Mouse (Mus musculus) common myeloid progenitor, adult 5-6 weeks (primary cell): ENCODE measurements around the gene Slc44a4. TPM values are rescaled to one million over a fixed set of nuclear protein-coding genes. Genes with fewer than 3 reads are reported as not detected.

Experiments
- total RNA-seq: library from RNA; stranded (forward); fragments of 200-1000, 187-1606 nt; gene quantifications from 2 replicates; pipeline ENCODE4 v1.2.3, GENCODE M21; 2017

The Slc44a4 gene
- total RNA-seq, 1 experiment from 2014 or later = not detected

Other genes with a start within 250 kb of the Slc44a4 start
- gene Tnxb, start 243.9 kb upstream of the Slc44a4 start, total RNA-seq = not detected in 2 replicates
- 0.18 TPM in 1 of 2 replicates, not detected in the other for gene C4b, start 170.6 kb upstream of the Slc44a4 start, total RNA-seq
- not detected in 2 replicates for gene Cyp21a1, start 109.9 kb upstream of the Slc44a4 start, total RNA-seq
- 10.0 and 32.9 TPM in 2 replicates for gene Stk19, start 77.5 kb upstream of the Slc44a4 start, total RNA-seq
- 21.2 and 27.9 TPM in 2 replicates for gene Dxo, start 77.4 kb upstream of the Slc44a4 start, total RNA-seq
- gene Skiv2l, start 64.3 kb upstream of the Slc44a4 start, total RNA-seq = 28.9 and 33.8 TPM in 2 replicates
- 39.6 and 41.9 TPM in 2 replicates for gene Nelfe, start 64.1 kb upstream of the Slc44a4 start, total RNA-seq
- gene Cfb, start 51.9 kb upstream of the Slc44a4 start, total RNA-seq = not detected in 2 replicates
- 11.1 and 16.2 TPM in 2 replicates for gene Zbtb12, start 35.0 kb upstream of the Slc44a4 start, total RNA-seq
- gene Gm20547, start 32.4 kb upstream of the Slc44a4 start, total RNA-seq = not detected in 2 replicates
- 2.8 and 10.0 TPM in 2 replicates for gene C2, start 16.2 kb upstream of the Slc44a4 start, total RNA-seq
- 96.6 and 107 TPM in 2 replicates for gene Ehmt2, start 16.0 kb upstream of the Slc44a4 start, total RNA-seq
- gene Neu1, start 16.8 kb downstream of the Slc44a4 start, total RNA-seq = 3.4 and 5.0 TPM in 2 replicates
- 79.3 and 84.3 TPM in 2 replicates for gene Hspa1b, start 44.8 kb downstream of the Slc44a4 start, total RNA-seq
- not detected in 2 replicates for gene Gm20481, start 55.4 kb downstream of the Slc44a4 start, total RNA-seq
- 33.5 and 47.4 TPM in 2 replicates for gene Hspa1a, start 57.7 kb downstream of the Slc44a4 start, total RNA-seq
- gene Hspa1l, start 58.2 kb downstream of the Slc44a4 start, total RNA-seq = 0.63 TPM in 1 of 2 replicates, not detected in the other
- gene Lsm2, start 67.4 kb downstream of the Slc44a4 start, total RNA-seq = 26.9 and 34.1 TPM in 2 replicates
- gene Vars, start 86.5 kb downstream of the Slc44a4 start, total RNA-seq = 174 and 210 TPM in 2 replicates
- gene Vwa7, start 102.1 kb downstream of the Slc44a4 start, total RNA-seq = 0.32 TPM in 1 of 2 replicates, not detected in the other
- 1.2 and 4.4 TPM in 2 replicates for gene Sapcd1, start 113.5 kb downstream of the Slc44a4 start, total RNA-seq
- gene Msh5, start 132.3 kb downstream of the Slc44a4 start, total RNA-seq = 3.8 and 4.2 TPM in 2 replicates
- 214 and 220 TPM in 2 replicates for gene Clic1, start 135.5 kb downstream of the Slc44a4 start, total RNA-seq
- 21.3 and 26.7 TPM in 2 replicates for gene Ddah2, start 144.6 kb downstream of the Slc44a4 start, total RNA-seq
- not detected in 2 replicates for gene Ly6g6c, start 150.9 kb downstream of the Slc44a4 start, total RNA-seq
- not detected in 2 replicates for gene Mpig6b, start 151.7 kb downstream of the Slc44a4 start, total RNA-seq
- not detected in 2 replicates for gene Ly6g6e, start 162.4 kb downstream of the Slc44a4 start, total RNA-seq
- not detected in 2 replicates for gene Ly6g6d, start 163.6 kb downstream of the Slc44a4 start, total RNA-seq
- not detected in 2 replicates for gene Ly6g6f, start 171.1 kb downstream of the Slc44a4 start, total RNA-seq
- 33.1 and 38.8 TPM in 2 replicates for gene Abhd16a, start 174.8 kb downstream of the Slc44a4 start, total RNA-seq
- gene Ly6g5c, start 193.8 kb downstream of the Slc44a4 start, total RNA-seq = not detected in 2 replicates
- gene Ly6g5b, start 201.0 kb downstream of the Slc44a4 start, total RNA-seq = not detected in 2 replicates
- 39.5 and 50.1 TPM in 2 replicates for gene Gpank1, start 207.0 kb downstream of the Slc44a4 start, total RNA-seq
- 286 and 306 TPM in 2 replicates for gene Csnk2b, start 207.6 kb downstream of the Slc44a4 start, total RNA-seq
- 6.3 and 8.2 TPM in 2 replicates for gene D17H6S53E, start 211.9 kb downstream of the Slc44a4 start, total RNA-seq
- gene Apom, start 217.6 kb downstream of the Slc44a4 start, total RNA-seq = not detected in 2 replicates
- gene Bag6, start 220.7 kb downstream of the Slc44a4 start, total RNA-seq = 58.8 and 103 TPM in 2 replicates